Mouse (Mus musculus): ENCODE results near the gene Ttc28. TPM values are rescaled to one million over a fixed set of nuclear protein-coding genes. Genes with fewer than 3 reads are reported as not detected.

Gene Ttc28
- polyA plus RNA-seq, 1 experiment = 7.4 TPM

DNA sequence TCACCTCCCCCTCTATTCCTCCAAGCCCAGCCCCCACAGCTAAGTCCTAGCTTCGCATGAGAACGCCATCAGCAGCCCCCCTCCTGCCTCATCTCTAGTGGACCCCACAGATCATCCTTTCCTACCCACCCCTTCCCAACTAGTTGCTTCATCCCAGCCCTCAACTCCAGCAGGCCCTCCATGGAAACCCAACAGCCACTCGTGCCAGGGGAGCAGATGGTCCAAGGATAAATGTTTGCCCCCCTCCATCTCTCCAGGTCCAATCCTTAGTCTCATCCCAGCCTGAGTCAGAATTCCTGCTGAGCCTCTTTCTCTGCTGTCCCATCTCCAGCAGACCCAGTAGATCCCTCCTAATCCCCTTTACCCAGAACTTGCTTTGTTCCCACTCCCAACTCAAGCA is 36.6 kb downstream of the Ttc28 start:
- Histone ChIP-seq H3K4me3 (replicated peaks; ENCODE audit: control insufficient read depth, low read depth, low read length) (no peak overlapping the region), H3K4me1 (ENCODE audit: control insufficient read depth, insufficient read depth, low read length) (no peaks in the 10 kb centered on the region), H3K27ac (ENCODE audit: control insufficient read depth, insufficient read depth, low read depth, low read length, poor library complexity) (no peak overlapping the region)
- TF ChIP-seq POLR2A (IDR thresholded peaks at IDR 0.05; ENCODE audit: borderline replicate concordance, control insufficient read depth, low read depth, low read length) (no peak), CTCF (IDR thresholded peaks at IDR 0.05; ENCODE audit: control insufficient read depth, insufficient read depth, low read length) (no peak)
- 84% methylated on average over 3 of the region's 3 CpGs for WGBS

DNA sequence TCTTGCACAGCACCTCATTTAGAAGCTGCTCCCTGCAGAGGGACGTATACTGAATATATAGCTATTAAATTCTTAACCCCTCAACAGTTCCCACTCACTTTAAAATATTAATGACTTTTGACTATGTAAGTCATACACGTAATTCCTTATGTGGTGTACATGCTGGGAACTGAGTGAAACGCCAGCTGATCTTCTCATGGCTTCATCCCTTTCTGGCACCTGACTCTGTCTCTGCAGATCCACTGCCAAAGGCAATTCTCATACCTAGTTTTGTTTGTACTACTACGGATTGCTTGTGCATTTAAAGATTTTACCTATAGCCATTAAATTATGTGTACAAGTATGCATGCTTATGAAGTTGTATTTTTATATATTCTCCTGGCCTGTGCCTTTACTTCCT is 39.9 kb downstream of the Ttc28 start:
- no peak overlapping the region for H3K27ac ChIP-seq (ENCODE audit: control insufficient read depth, insufficient read depth, low read depth, low read length, poor library complexity)
- TF ChIP-seq POLR2A (IDR thresholded peaks at IDR 0.05; ENCODE audit: borderline replicate concordance, control insufficient read depth, low read depth, low read length) (no peak), CTCF (IDR thresholded peaks at IDR 0.05; ENCODE audit: control insufficient read depth, insufficient read depth, low read length) (no peak)
- no peaks in the 10 kb centered on the region for H3K4me1 ChIP-seq (ENCODE audit: control insufficient read depth, insufficient read depth, low read length)
- 79% methylated on average over 4 of the region's 4 CpGs for WGBS
- H3K4me3 ChIP-seq (replicated peaks; ENCODE audit: control insufficient read depth, low read depth, low read length) = no peak overlapping the region

DNA sequence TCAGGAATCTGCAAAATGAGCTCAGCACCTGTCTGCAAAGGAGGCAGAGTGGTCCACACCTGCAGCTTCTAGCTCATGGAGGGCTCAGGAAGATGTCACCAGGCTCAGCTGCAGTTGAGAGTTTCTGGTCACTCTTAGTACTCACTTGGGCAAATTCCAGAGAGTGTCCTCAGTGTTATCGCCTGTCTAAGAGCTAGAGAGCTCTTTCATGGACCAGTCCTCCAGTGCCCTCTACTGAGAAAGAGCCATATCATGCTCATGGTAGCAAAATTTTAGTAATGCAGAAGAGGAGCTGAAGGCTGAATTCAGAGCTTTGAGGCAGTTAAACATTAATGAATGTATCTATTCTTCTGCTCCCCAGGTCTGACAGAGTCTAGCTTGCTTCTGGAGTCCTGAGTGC is 43.7 kb downstream of the Ttc28 start:
- Histone ChIP-seq H3K27ac (ENCODE audit: control insufficient read depth, insufficient read depth, low read depth, low read length, poor library complexity) (no peak overlapping the region), H3K4me1 (ENCODE audit: control insufficient read depth, insufficient read depth, low read length) (no peaks in the 10 kb centered on the region), H3K4me3 (replicated peaks; ENCODE audit: control insufficient read depth, low read depth, low read length) (no peak overlapping the region)
- no peak for TF ChIP-seq CTCF (IDR thresholded peaks at IDR 0.05; ENCODE audit: control insufficient read depth, insufficient read depth, low read length)
- 44% methylated on average over 1 of the region's 1 CpGs for WGBS

DNA sequence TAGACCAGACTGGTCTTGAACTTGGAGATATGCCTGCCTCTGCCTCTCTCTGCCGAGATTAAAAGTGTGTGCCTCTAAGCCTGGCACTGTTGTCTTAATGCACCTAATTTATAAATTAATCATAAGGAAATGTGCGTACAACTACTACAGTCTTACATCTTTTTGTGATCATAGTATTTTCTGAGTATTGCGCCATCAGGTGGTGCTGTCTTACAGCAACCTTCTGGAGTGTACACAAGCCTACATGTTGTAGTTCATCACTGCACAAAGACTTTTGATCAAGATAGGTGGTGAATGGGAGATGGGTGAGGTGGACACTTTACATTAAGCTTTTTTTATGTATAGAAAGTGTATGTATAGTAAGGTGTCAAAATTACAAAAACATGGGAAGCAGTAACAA is 45.0 kb downstream of the Ttc28 start:
- no peak overlapping the region for H3K27ac ChIP-seq (ENCODE audit: control insufficient read depth, insufficient read depth, low read depth, low read length, poor library complexity)
- no peak overlapping the region for H3K4me3 ChIP-seq (replicated peaks; ENCODE audit: control insufficient read depth, low read depth, low read length)
- no peaks in the 10 kb centered on the region for H3K4me1 ChIP-seq (ENCODE audit: control insufficient read depth, insufficient read depth, low read length)
- no peak for TF ChIP-seq CTCF (IDR thresholded peaks at IDR 0.05; ENCODE audit: control insufficient read depth, insufficient read depth, low read length)
- no peak for TF ChIP-seq POLR2A (IDR thresholded peaks at IDR 0.05; ENCODE audit: borderline replicate concordance, control insufficient read depth, low read depth, low read length)
- WGBS = 88% methylated on average over 3 of the region's 3 CpGs

DNA sequence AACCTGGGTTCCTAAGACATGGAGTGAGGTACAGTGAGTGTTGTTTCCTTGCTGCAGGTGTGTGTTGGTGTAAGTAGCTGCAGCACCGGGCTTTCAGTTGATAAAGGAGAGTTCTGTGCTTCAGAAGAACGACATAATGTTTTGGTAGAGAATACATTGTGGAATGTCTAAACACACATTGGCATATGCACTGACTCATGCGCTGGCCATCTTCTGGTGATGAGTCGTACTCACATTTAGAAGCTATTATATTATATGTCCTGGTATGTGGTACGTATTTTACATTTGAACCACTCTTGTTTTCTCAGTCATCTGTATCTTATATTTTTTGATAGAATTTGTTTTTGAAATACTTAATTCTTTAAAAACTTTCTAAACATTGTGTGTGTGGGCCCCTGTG is 46.2 kb downstream of the Ttc28 start:
- 91% methylated on average over 5 of the region's 5 CpGs for WGBS
- no peaks in the 10 kb centered on the region for H3K4me1 ChIP-seq (ENCODE audit: control insufficient read depth, insufficient read depth, low read length)
- no peak for TF ChIP-seq CTCF (IDR thresholded peaks at IDR 0.05; ENCODE audit: control insufficient read depth, insufficient read depth, low read length)
- TF ChIP-seq POLR2A (IDR thresholded peaks at IDR 0.05; ENCODE audit: borderline replicate concordance, control insufficient read depth, low read depth, low read length) = no peak
- H3K27ac ChIP-seq (ENCODE audit: control insufficient read depth, insufficient read depth, low read depth, low read length, poor library complexity) = no peak overlapping the region
- H3K4me3 ChIP-seq (replicated peaks; ENCODE audit: control insufficient read depth, low read depth, low read length) = no peak overlapping the region

DNA sequence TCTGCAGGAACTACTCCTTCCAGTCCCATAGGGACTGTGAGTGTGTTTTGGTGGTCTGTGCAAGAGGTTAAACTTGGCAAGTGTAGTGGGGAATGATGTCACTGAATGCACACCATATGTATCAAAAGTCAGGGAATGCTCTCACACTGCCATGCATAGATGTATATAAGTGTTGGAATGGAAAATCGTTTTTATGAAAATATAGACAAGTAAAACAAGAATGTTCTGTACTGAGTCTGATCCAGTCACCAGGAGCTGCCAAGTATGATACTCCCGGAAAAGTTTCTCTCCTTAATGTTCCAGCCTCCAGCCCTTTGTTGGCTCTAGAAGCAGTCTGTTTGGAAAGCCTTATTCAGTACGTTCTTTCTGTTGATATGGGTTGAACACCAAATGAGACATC is 48.7 kb downstream of the Ttc28 start:
- Histone ChIP-seq H3K4me1 (ENCODE audit: control insufficient read depth, insufficient read depth, low read length) (no peaks in the 10 kb centered on the region), H3K4me3 (replicated peaks; ENCODE audit: control insufficient read depth, low read depth, low read length) (no peak overlapping the region), H3K27ac (ENCODE audit: control insufficient read depth, insufficient read depth, low read depth, low read length, poor library complexity) (no peak overlapping the region)
- 75% methylated on average over 3 of the region's 3 CpGs for WGBS
- TF ChIP-seq POLR2A (IDR thresholded peaks at IDR 0.05; ENCODE audit: borderline replicate concordance, control insufficient read depth, low read depth, low read length) (no peak), CTCF (IDR thresholded peaks at IDR 0.05; ENCODE audit: control insufficient read depth, insufficient read depth, low read length) (no peak)

DNA sequence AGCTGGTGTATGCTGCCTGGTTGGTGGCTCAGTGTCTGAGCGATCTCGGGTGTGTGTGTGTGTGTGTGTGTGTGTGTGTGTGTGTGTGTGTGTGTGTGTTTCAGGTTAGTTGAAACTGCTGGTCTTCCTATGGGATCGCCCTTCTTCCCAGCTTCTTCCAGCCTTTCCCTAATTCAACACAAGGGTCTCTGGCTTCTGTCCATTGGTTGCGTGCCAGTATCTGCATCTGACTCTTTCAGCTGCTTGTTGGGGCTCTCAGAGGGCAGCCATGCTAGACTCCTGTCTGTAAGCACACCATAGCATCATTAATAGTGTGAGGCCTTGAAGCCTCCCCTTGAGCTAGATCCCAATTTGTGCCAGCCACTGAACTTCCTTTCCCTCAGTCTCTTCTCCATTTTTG is 49.7 kb downstream of the Ttc28 start:
- 81% methylated on average over 4 of the region's 4 CpGs for WGBS
- no peaks in the 10 kb centered on the region for H3K4me1 ChIP-seq (ENCODE audit: control insufficient read depth, insufficient read depth, low read length)
- TF ChIP-seq CTCF (IDR thresholded peaks at IDR 0.05; ENCODE audit: control insufficient read depth, insufficient read depth, low read length) (no peak), POLR2A (IDR thresholded peaks at IDR 0.05; ENCODE audit: borderline replicate concordance, control insufficient read depth, low read depth, low read length) (no peak)
- no peak overlapping the region for H3K4me3 ChIP-seq (replicated peaks; ENCODE audit: control insufficient read depth, low read depth, low read length)
- no peak overlapping the region for H3K27ac ChIP-seq (ENCODE audit: control insufficient read depth, insufficient read depth, low read depth, low read length, poor library complexity)

DNA sequence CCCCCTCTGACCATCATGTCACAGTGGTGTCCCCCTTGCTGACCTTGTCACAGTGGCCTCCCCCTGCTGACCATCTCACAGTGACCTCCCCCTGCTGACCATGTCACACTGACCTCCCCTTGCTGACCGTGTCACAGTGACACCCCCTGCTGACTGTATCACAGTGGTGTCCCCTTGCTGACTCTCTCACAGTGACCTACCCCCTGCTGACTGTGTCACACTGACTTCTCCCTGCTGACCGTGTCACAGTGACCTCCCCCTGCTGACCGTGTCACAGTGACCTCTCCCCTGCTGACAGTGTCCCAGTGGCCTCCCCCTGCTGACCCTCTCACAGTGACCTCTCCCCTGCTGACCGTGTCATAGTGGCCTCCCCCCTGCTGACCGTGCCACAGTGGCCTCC is 57.0 kb downstream of the Ttc28 start:
- Histone ChIP-seq H3K27ac (ENCODE audit: control insufficient read depth, insufficient read depth, low read depth, low read length, poor library complexity) (no peak overlapping the region), H3K4me1 (ENCODE audit: control insufficient read depth, insufficient read depth, low read length) (no peaks in the 10 kb centered on the region), H3K4me3 (replicated peaks; ENCODE audit: control insufficient read depth, low read depth, low read length) (no peak overlapping the region)
- TF ChIP-seq CTCF (IDR thresholded peaks at IDR 0.05; ENCODE audit: control insufficient read depth, insufficient read depth, low read length) (no peak), POLR2A (IDR thresholded peaks at IDR 0.05; ENCODE audit: borderline replicate concordance, control insufficient read depth, low read depth, low read length) (no peak)
- WGBS = 83% methylated on average over 5 of the region's 5 CpGs

DNA sequence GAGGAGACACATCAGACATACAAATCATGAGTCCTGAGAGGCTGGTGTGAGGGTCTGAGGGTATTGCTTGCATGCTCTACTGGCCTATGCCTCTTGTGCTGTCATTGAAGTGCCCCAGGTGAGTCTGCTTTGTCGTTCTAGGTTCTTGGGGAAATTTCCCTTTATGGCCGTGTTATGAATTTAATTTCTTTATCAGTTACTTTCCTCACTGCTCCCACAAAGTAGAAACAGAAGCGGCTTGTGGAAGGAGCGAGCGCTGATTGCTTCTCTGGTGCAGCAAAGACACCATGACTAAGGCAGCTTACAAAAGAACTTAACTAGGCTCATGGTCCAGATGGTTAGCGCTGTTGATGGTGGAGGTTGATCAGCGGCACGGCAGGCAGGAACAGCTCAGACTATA is 64.7 kb downstream of the Ttc28 start:
- TF ChIP-seq CTCF (IDR thresholded peaks at IDR 0.05; ENCODE audit: control insufficient read depth, insufficient read depth, low read length) (no peak), POLR2A (IDR thresholded peaks at IDR 0.05; ENCODE audit: borderline replicate concordance, control insufficient read depth, low read depth, low read length) (no peak)
- Histone ChIP-seq H3K4me3 (replicated peaks; ENCODE audit: control insufficient read depth, low read depth, low read length) (no peak overlapping the region), H3K4me1 (ENCODE audit: control insufficient read depth, insufficient read depth, low read length) (no peaks in the 10 kb centered on the region), H3K27ac (ENCODE audit: control insufficient read depth, insufficient read depth, low read depth, low read length, poor library complexity) (no peak overlapping the region)
- 84% methylated on average over 8 of the region's 8 CpGs for WGBS
